Mouse (Mus musculus): Measurements from ENCODE around the gene Kctd20. TPM values are rescaled to one million over a fixed set of nuclear protein-coding genes. Genes with fewer than 3 reads are reported as not detected.
A peak's percentile ranks its signal among the peaks of the same experiment; 100 is the strongest.

Kctd20 gene
- polyA plus RNA-seq, 1 experiment from 2014 or later: 60.0 TPM

DNA sequence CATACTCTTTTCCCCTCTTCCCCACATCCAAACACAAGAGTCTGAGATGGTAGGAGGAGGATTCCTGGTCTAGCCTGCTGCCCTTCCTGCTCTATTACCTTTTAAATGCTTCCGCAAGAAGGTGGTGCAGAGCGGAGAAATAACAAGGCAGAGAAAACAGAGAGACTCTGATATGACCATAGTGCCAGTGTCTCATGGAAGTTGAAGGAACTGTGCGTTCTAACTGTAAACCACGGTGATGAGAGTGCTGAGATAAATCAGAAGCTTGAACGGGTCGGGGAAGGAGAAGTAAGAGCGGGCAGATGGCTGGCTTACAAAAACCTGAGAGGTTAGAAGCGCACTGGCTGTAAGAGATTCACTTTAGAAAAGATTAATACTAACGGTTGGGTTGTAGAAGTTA, 2.7 kb downstream of the Kctd20 start:
- Histone ChIP-seq H3K27ac (ENCODE audit: low read depth, low read length) (no peak overlapping the region), H3K4me2 (peak overlapping the region; percentile 77), H3K4me1 (ENCODE audit: control insufficient read depth, insufficient read depth, low read length) (peaks cover 15% of the 10 kb centered on the region), H3K4me3 (ENCODE audit: low read depth, low read length) (0 out of 2 replicates have a peak overlapping the region, but pooled peaks have one; percentile 81), H3K36me3 (ENCODE audit: control insufficient read depth, insufficient read depth, low read length) (peaks cover 7% of the 10 kb centered on the region; the same call in 1 of the 2 replicates), H3K9ac (ENCODE audit: low read depth, low read length) (peak overlapping the region; percentile 18; the same call in 1 of the 2 replicates), H3K9me3 (replicated peaks; ENCODE audit: control insufficient read depth, low read length) (no peaks in the 10 kb centered on the region), H3K27me3 (ENCODE audit: control insufficient read depth, insufficient read depth, low read length) (no peaks in the 10 kb centered on the region)
- no peak for ATAC-seq (replicated peaks; ENCODE audit: insufficient number of reproducible peaks, low FRiP score, low TSS enrichment)
- WGBS (ENCODE audit: insufficient replicate concordance): 95% methylated on average over 9 of the region's 9 CpGs

DNA sequence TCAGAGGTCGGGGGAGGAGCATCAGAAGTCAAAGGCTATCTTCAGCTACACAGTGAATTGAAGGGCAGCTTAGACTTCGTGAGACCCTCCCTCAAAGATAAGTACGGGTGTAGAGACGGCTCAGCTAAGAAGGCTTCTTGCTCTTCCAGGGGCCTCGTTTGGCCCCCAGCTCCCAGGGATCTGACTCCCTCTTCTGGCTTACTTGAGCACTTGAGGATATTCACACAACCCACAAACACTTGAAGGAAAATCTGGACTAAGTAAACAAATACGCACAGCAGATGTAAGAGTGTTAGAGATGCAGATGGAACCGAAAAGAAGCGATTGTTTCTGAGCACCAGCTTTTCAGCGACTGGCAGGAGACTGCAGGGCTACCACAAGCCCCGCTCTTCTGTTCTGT, 8.8 kb downstream of the Kctd20 start:
- Histone ChIP-seq H3K27me3 (ENCODE audit: control insufficient read depth, insufficient read depth, low read length) (no peaks in the 10 kb centered on the region), H3K36me3 (ENCODE audit: control insufficient read depth, insufficient read depth, low read length) (peaks cover 44% of the 10 kb centered on the region), H3K27ac (ENCODE audit: low read depth, low read length) (no peak overlapping the region), H3K4me1 (ENCODE audit: control insufficient read depth, insufficient read depth, low read length) (peaks cover 9% of the 10 kb centered on the region), H3K9me3 (replicated peaks; ENCODE audit: control insufficient read depth, low read length) (no peaks in the 10 kb centered on the region), H3K9ac (ENCODE audit: low read depth, low read length) (no peak overlapping the region), H3K4me2 (no peak overlapping the region), H3K4me3 (ENCODE audit: low read depth, low read length) (no peak overlapping the region)
- ATAC-seq (replicated peaks; ENCODE audit: insufficient number of reproducible peaks, low FRiP score, low TSS enrichment): no peak
- 46% methylated on average over 10 of the region's 10 CpGs for WGBS (ENCODE audit: insufficient replicate concordance)

DNA sequence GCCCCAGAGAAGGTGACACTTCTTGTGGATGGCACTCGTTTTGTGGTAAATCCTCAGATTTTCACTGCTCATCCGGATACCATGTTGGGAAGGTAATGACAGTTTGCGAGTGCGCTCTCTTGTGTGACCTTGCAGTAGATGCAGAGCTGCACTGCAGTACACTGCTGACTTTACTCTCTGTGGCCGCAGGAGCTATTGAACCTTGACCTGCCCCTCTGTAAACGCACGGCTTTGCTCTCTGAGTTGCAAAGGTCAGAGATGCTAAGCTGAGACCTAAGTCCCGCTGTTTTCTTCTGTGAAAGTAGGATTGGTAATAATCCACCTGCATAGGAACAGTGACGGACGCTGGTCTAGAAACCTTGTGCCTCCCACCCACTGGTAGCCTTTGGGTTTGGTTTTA, 9.8 kb downstream of the Kctd20 start:
- Histone ChIP-seq H3K27me3 (ENCODE audit: control insufficient read depth, insufficient read depth, low read length) (no peaks in the 10 kb centered on the region), H3K27ac (ENCODE audit: low read depth, low read length) (no peak overlapping the region), H3K4me1 (ENCODE audit: control insufficient read depth, insufficient read depth, low read length) (peaks cover 9% of the 10 kb centered on the region), H3K4me3 (ENCODE audit: low read depth, low read length) (no peak overlapping the region), H3K36me3 (ENCODE audit: control insufficient read depth, insufficient read depth, low read length) (peaks cover 52% of the 10 kb centered on the region), H3K4me2 (no peak overlapping the region), H3K9me3 (replicated peaks; ENCODE audit: control insufficient read depth, low read length) (no peaks in the 10 kb centered on the region), H3K9ac (ENCODE audit: low read depth, low read length) (no peak overlapping the region)
- no peak for ATAC-seq (replicated peaks; ENCODE audit: insufficient number of reproducible peaks, low FRiP score, low TSS enrichment)
- WGBS (ENCODE audit: insufficient replicate concordance): 89% methylated on average over 10 of the region's 10 CpGs

DNA sequence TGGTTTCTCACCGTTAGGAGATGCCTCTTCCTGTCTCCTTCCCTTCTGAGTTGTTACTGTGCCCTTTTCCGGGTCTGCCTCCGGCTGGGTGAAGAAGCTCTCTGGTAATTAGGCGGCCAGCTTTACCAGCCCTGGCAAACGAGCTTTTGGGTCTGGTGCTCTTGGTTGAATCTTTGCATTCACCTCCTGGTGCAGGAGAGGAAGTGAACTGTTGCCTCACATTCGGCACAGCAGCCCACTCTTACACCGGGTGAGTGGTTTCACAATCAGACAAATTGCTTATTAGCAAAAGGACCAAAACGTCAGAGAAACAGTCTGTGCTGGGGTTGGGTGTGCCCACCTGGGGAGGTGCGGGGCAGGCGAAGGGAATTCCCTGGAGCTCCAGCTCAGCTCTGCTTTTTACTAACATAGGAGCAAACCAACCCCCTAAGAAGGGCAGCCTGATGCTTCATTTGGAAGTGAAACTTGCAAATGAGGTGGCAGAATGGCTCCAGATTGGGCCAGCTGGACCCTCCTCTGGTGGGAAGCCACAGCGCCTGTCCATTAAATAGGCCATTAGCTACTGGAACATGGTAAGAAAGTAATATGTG, 15.4 kb downstream of the Kctd20 start:
- no peak overlapping the region for H3K27ac ChIP-seq (ENCODE audit: low read depth, low read length)
- 71% methylated on average over 11 of the region's 11 CpGs for WGBS (ENCODE audit: insufficient replicate concordance)
- peaks cover 63% of the 10 kb centered on the region for H3K36me3 ChIP-seq (ENCODE audit: control insufficient read depth, insufficient read depth, low read length)

DNA sequence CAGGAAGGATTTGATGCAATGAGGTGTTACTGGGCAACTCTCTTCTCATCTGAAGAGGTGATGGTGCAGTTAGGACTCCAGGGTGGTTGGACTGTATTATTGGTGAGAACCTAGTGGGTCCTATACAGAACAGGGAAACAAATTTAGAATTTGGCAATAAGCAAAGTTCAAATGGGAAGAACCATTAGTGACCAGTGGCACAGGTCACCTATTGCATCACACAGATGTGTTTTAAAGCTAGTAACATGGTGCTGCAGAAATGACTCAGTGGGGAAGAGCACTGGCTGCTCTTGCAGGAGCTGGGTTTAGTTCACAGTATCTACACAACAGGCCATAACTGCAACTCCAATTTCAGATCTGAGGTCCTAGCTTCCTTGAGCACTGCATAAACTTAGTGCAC, 18.4 kb downstream of the Kctd20 start:
- no peaks in the 10 kb centered on the region for H3K4me1 ChIP-seq (ENCODE audit: control insufficient read depth, insufficient read depth, low read length)
- no peak overlapping the region for H3K27ac ChIP-seq (ENCODE audit: low read depth, low read length)
- no peak overlapping the region for H3K9ac ChIP-seq (ENCODE audit: low read depth, low read length)
- ATAC-seq (replicated peaks; ENCODE audit: insufficient number of reproducible peaks, low FRiP score, low TSS enrichment): no peak
- H3K36me3 ChIP-seq (ENCODE audit: control insufficient read depth, insufficient read depth, low read length): peaks cover 48% of the 10 kb centered on the region
- no peaks in the 10 kb centered on the region for H3K9me3 ChIP-seq (replicated peaks; ENCODE audit: control insufficient read depth, low read length)
- H3K4me3 ChIP-seq (ENCODE audit: low read depth, low read length): no peak overlapping the region
- H3K4me2 ChIP-seq: no peak overlapping the region
- H3K27me3 ChIP-seq (ENCODE audit: control insufficient read depth, insufficient read depth, low read length): no peaks in the 10 kb centered on the region

More for the DNA sequence above, 15.4 kb downstream of the Kctd20 start:
- Histone ChIP-seq H3K4me1 (ENCODE audit: control insufficient read depth, insufficient read depth, low read length) (no peaks in the 10 kb centered on the region), H3K4me2 (no peak overlapping the region), H3K9me3 (replicated peaks; ENCODE audit: control insufficient read depth, low read length) (no peaks in the 10 kb centered on the region), H3K4me3 (ENCODE audit: low read depth, low read length) (no peak overlapping the region), H3K9ac (ENCODE audit: low read depth, low read length) (no peak overlapping the region), H3K27me3 (ENCODE audit: control insufficient read depth, insufficient read depth, low read length) (no peaks in the 10 kb centered on the region)
- no peak for ATAC-seq (replicated peaks; ENCODE audit: insufficient number of reproducible peaks, low FRiP score, low TSS enrichment)

DNA sequence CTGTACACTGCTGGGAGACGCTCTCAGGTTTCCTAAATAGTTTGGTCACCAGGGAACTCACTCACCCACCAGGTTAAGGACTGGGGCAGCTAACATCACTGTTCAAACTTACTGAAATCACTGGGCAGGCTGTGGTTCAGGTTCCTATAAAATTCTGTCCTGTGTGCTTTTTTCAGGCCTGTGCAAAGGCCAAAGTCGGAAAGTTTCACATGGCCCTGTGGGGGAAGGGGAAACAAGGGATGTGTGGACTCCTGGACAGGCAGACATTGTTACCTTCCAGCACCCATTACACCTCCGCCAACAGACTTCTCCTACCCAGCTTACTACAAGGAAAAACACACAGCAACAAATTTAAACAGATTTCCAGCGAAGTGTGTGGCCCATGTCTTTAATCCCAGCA, 27.3 kb downstream of the Kctd20 start:
- no peak overlapping the region for H3K27ac ChIP-seq (ENCODE audit: low read depth, low read length)
- no peaks in the 10 kb centered on the region for H3K27me3 ChIP-seq (ENCODE audit: control insufficient read depth, insufficient read depth, low read length)
- H3K9me3 ChIP-seq (replicated peaks; ENCODE audit: control insufficient read depth, low read length): no peaks in the 10 kb centered on the region
- H3K4me3 ChIP-seq (ENCODE audit: low read depth, low read length): no peak overlapping the region
- H3K9ac ChIP-seq (ENCODE audit: low read depth, low read length): no peak overlapping the region
- peaks cover 31% of the 10 kb centered on the region for H3K36me3 ChIP-seq (ENCODE audit: control insufficient read depth, insufficient read depth, low read length)
- no peak for ATAC-seq (replicated peaks; ENCODE audit: insufficient number of reproducible peaks, low FRiP score, low TSS enrichment)
- peaks cover 3% of the 10 kb centered on the region; the same call in 1 of the 2 replicates for H3K4me1 ChIP-seq (ENCODE audit: control insufficient read depth, insufficient read depth, low read length)
- WGBS (ENCODE audit: insufficient replicate concordance): 91% methylated on average over 4 of the region's 4 CpGs
- no peak overlapping the region for H3K4me2 ChIP-seq

DNA sequence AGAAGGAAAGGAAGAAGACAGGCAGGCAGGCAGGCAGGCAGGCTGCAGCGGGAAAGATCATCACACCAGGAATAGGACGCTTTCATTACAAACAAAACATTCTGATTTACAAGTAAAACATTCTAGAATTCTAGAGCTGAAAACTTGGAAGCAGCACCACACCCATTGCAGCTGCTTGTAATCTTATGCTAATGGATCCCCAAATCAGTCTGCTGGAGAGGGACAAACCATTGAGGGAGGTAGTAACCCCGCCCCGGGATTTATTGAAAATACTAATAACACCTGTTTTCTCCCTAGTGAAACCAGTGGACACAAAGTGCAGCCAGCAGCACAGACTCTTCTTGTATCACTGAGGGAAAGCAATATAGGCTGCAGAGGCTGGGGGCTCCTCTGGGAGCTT, 29.3 kb downstream of the Kctd20 start:
- peaks cover 28% of the 10 kb centered on the region for H3K36me3 ChIP-seq (ENCODE audit: control insufficient read depth, insufficient read depth, low read length)
- H3K4me2 ChIP-seq: no peak overlapping the region
- no peaks in the 10 kb centered on the region for H3K27me3 ChIP-seq (ENCODE audit: control insufficient read depth, insufficient read depth, low read length)
- no peak overlapping the region for H3K9ac ChIP-seq (ENCODE audit: low read depth, low read length)
- ATAC-seq (replicated peaks; ENCODE audit: insufficient number of reproducible peaks, low FRiP score, low TSS enrichment): no peak
- H3K9me3 ChIP-seq (replicated peaks; ENCODE audit: control insufficient read depth, low read length): no peaks in the 10 kb centered on the region
- 83% methylated on average over 4 of the region's 4 CpGs for WGBS (ENCODE audit: insufficient replicate concordance)
- H3K27ac ChIP-seq (ENCODE audit: low read depth, low read length): no peak overlapping the region
- H3K4me1 ChIP-seq (ENCODE audit: control insufficient read depth, insufficient read depth, low read length): peaks cover 3% of the 10 kb centered on the region; the same call in 1 of the 2 replicates
- H3K4me3 ChIP-seq (ENCODE audit: low read depth, low read length): no peak overlapping the region

DNA sequence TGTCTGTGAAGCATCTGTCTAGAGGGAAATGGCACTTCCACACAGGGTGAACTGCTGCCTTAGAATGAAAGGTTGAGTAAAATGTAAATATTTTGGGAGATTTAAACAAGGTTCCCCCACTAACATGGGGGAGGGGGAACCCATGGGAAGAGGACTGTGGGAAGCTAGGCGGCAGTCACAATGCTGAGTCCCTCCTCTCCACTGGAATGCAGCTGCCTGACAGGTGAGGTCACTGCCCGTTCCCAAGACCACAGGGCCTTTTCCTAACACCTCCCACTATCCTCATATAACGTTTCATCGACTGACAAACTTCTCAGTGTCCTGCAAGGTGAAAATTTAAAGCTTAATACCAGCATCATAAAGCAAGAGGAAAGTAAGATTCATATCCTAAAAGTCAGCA, 30.8 kb downstream of the Kctd20 start:
- no peak for ATAC-seq (replicated peaks; ENCODE audit: insufficient number of reproducible peaks, low FRiP score, low TSS enrichment)
- no peaks in the 10 kb centered on the region for H3K27me3 ChIP-seq (ENCODE audit: control insufficient read depth, insufficient read depth, low read length)
- H3K4me2 ChIP-seq: no peak overlapping the region
- peaks cover 37% of the 10 kb centered on the region for H3K36me3 ChIP-seq (ENCODE audit: control insufficient read depth, insufficient read depth, low read length)
- 23% methylated on average over 4 of the region's 4 CpGs for WGBS (ENCODE audit: insufficient replicate concordance)
- H3K9ac ChIP-seq (ENCODE audit: low read depth, low read length): no peak overlapping the region
- no peak overlapping the region for H3K27ac ChIP-seq (ENCODE audit: low read depth, low read length)
- H3K9me3 ChIP-seq (replicated peaks; ENCODE audit: control insufficient read depth, low read length): no peaks in the 10 kb centered on the region
- H3K4me1 ChIP-seq (ENCODE audit: control insufficient read depth, insufficient read depth, low read length): peaks cover 3% of the 10 kb centered on the region; the same call in 1 of the 2 replicates
- no peak overlapping the region for H3K4me3 ChIP-seq (ENCODE audit: low read depth, low read length)

DNA sequence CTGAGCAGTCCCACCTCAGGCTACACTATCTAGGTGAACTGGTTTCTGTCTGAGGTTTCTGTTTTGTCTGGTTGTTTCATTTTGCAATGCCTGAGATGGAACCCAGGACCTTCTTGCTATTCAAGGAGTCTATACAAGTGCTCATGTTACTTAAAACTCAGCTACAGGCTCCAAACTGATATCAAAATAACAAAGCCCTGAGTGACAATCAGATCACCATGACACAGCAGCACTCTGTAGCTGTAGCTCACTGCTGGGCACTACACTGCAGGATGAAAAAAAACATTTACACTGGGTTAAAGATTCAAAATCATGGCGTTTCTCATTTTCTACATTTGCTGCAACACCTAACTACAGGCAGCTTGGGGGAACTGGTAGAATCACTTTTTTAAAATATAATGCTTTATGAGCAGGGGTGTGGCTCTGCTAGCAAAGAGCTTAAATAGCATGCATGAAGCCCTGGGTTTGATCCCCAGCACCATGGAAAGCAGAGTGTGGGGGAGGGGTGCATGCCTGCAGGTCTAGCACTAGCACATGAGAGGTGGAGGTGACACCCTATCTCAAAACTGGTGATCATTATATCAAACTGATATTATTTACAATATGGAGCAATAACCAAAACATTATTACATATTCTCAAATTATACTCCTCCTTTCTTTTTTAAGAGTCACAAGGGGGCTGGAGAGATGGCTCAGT, 33.1 kb downstream of the Kctd20 start:
- Histone ChIP-seq H3K36me3 (ENCODE audit: control insufficient read depth, insufficient read depth, low read length) (peaks cover 34% of the 10 kb centered on the region), H3K4me3 (ENCODE audit: low read depth, low read length) (no peak overlapping the region), H3K9ac (ENCODE audit: low read depth, low read length) (no peak overlapping the region), H3K27me3 (ENCODE audit: control insufficient read depth, insufficient read depth, low read length) (no peaks in the 10 kb centered on the region), H3K9me3 (replicated peaks; ENCODE audit: control insufficient read depth, low read length) (no peaks in the 10 kb centered on the region), H3K27ac (ENCODE audit: low read depth, low read length) (no peak overlapping the region), H3K4me2 (no peak overlapping the region), H3K4me1 (ENCODE audit: control insufficient read depth, insufficient read depth, low read length) (peaks cover 3% of the 10 kb centered on the region; the same call in 1 of the 2 replicates)
- 91% methylated on average over 1 of the region's 1 CpGs for WGBS (ENCODE audit: insufficient replicate concordance)
- no peak for ATAC-seq (replicated peaks; ENCODE audit: insufficient number of reproducible peaks, low FRiP score, low TSS enrichment)

Data from heart, embryonic 11.5 days (tissue).